Mouse (Mus musculus): ENCODE data around the gene Siah3. TPM values are rescaled to one million over a fixed set of nuclear protein-coding genes. Genes with fewer than 3 reads are reported as not detected.

Gene Siah3
- polyA plus RNA-seq, 1 experiment from 2014 or later, result 6.7 TPM

GRCm38 (mm10) chr14:75505126-75505840, 49.5 kb downstream of the Siah3 start:
- Histone ChIP-seq H3K27ac (peak overlapping the region; percentile 93), H3K4me3 (no peak overlapping the region), H3K27me3 (no peaks in the 10 kb centered on the region), H3K4me2 (peak overlapping the region; percentile 23; the same call in 1 of the 2 replicates), H3K36me3 (ENCODE audit: poor library complexity, severe bottlenecking) (peaks cover 6% of the 10 kb centered on the region; the same call in 1 of the 2 replicates), H3K4me1 (peaks cover 43% of the 10 kb centered on the region), H3K9ac (no peak overlapping the region), H3K9me3 (replicated peaks) (no peaks in the 10 kb centered on the region)
- peak; percentile 94 for ATAC-seq
- 11% methylated on average over 8 of the region's 8 CpGs for WGBS

DNA sequence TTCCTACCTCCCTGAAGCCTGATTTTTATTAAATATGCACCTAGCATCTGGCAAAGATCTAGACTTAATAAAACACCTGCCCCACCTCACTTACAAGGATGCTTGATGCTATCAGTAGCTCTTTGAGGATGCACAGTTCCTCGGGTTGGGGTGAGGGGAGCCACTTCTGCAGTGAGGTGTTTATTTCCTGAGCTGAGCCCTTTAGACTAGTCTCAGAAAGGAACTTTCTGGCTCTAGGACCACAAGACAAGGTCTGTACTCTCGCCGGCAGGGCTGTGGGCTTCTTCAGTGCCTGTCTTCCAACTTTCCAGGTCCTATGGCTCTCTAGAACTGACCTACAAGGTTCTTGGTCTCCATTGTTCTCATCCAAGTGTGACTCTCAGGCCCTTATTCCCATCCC, 50.5 kb downstream of the Siah3 start:
- WGBS, result 87% methylated on average over 3 of the region's 3 CpGs
- Histone ChIP-seq H3K4me2 (no peak overlapping the region), H3K4me3 (no peak overlapping the region), H3K36me3 (ENCODE audit: poor library complexity, severe bottlenecking) (no peaks in the 10 kb centered on the region; the same call in 1 of the 2 replicates), H3K9ac (no peak overlapping the region), H3K4me1 (peaks cover 43% of the 10 kb centered on the region), H3K27me3 (no peaks in the 10 kb centered on the region), H3K9me3 (replicated peaks) (no peaks in the 10 kb centered on the region), H3K27ac (peak overlapping the region; percentile 93)
- ATAC-seq, result no peak

- Histone ChIP-seq H3K27me3 (no peaks in the 10 kb centered on the region), H3K4me1 (peaks cover 30% of the 10 kb centered on the region), H3K9ac (no peak overlapping the region), H3K4me2 (no peak overlapping the region), H3K36me3 (ENCODE audit: poor library complexity, severe bottlenecking) (no peaks in the 10 kb centered on the region; the same call in 1 of the 2 replicates), H3K9me3 (replicated peaks) (no peaks in the 10 kb centered on the region), H3K4me3 (no peak overlapping the region), H3K27ac (no peak overlapping the region)
- 87% methylated on average over 6 of the region's 6 CpGs for WGBS
- ATAC-seq, result no peak
Observed at GRCm38 (mm10) chr14:75510125-75510524, 54.3 kb downstream of the Siah3 start.

GRCm38 (mm10) chr14:75512946-75513345, 57.2 kb downstream of the Siah3 start:
- no peak overlapping the region for H3K4me3 ChIP-seq
- no peaks in the 10 kb centered on the region; the same call in 1 of the 2 replicates for H3K36me3 ChIP-seq (ENCODE audit: poor library complexity, severe bottlenecking)
- no peak overlapping the region for H3K9ac ChIP-seq
- H3K4me1 ChIP-seq, result peaks cover 43% of the 10 kb centered on the region
- 39% methylated on average over 3 of the region's 3 CpGs for WGBS
- H3K27me3 ChIP-seq, result no peaks in the 10 kb centered on the region
- ATAC-seq, result no peak
- no peaks in the 10 kb centered on the region for H3K9me3 ChIP-seq (replicated peaks)
- H3K27ac ChIP-seq, result peak overlapping the region; percentile 31; the same call in 1 of the 2 replicates
- no peak overlapping the region for H3K4me2 ChIP-seq

GRCm38 (mm10) chr14:75516161-75516560, 60.4 kb downstream of the Siah3 start:
- Histone ChIP-seq H3K4me1 (peaks cover 61% of the 10 kb centered on the region), H3K9ac (no peak overlapping the region), H3K36me3 (ENCODE audit: poor library complexity, severe bottlenecking) (no peaks in the 10 kb centered on the region; the same call in 1 of the 2 replicates), H3K4me2 (peak overlapping the region; percentile 22; the same call in 1 of the 2 replicates), H3K9me3 (replicated peaks) (no peaks in the 10 kb centered on the region), H3K27ac (peak overlapping the region; percentile 94), H3K27me3 (no peaks in the 10 kb centered on the region), H3K4me3 (no peak overlapping the region)
- ATAC-seq, result no peak
- WGBS, result 85% methylated on average over 3 of the region's 3 CpGs

DNA sequence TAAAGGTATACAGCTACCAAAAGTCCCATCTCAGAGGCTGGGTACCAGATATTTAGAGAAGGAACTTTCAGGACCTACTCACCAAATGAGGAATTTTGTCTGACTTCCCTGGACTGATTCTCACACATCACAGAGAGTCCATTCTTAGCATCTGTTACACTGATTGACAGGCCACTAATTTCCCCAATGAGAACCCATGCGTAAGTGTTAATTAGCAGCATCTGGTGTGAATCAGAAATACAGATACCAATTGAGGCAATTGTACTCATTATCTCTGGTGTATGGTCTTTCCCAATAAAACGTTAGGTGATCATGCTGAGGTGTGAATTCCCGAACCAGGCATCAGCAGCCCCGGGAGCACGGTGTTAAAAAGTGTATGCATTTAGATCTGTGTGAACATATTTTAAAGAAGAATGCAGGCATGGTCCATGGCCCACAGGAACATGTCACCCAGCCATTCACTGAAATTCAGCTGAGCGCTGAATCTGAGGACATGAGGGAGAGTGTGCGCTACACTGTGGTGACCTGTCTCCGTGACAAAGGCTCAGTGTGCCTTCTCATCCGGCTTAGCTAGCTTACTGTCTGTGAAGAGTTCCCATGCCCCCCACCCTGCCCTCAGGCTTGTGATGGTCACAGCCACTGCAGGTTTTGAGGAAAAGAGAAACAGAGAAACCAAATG, 61.3 kb downstream of the Siah3 start:
- Histone ChIP-seq H3K27ac (peak overlapping the region; percentile 94), H3K4me2 (peak overlapping the region; percentile 22), H3K27me3 (no peaks in the 10 kb centered on the region), H3K4me3 (no peak overlapping the region), H3K36me3 (ENCODE audit: poor library complexity, severe bottlenecking) (no peaks in the 10 kb centered on the region; the same call in 1 of the 2 replicates), H3K4me1 (peaks cover 61% of the 10 kb centered on the region), H3K9me3 (replicated peaks) (no peaks in the 10 kb centered on the region), H3K9ac (no peak overlapping the region)
- WGBS, result 29% methylated on average over 9 of the region's 9 CpGs
- ATAC-seq, result peak; percentile 83

DNA sequence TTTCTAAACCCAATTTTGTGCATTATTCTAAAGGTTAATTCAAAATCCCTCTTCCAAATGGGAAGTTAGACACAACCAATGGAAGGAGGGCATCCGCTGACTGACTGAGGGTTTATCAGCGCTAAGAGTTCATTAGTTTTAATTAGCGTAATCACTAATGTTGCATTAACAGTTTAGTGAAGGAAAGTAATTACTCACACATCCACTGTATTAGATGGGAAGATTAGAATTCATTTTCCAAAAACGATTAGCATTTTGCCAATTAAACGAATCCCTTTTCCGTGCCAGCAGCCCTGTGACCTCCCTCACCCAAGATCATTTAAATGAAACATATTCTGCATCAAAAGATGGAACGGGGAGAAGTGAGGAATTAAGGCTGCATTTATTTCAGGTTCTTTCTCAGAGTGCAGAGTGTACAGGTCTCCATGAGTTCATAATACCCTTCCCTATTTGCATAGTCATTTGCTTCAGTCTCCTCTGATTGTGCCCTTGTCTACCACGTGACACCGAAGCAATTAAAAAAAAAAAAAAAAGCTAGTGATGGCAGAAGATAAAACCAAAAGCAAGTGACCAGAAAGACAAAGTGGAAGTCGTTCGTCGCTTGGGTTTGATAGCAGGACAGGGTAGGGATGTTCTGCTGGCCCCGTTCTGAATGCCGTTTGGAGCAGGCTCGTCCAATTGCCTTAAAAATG, 62.6 kb downstream of the Siah3 start:
- H3K4me3 ChIP-seq, result no peak overlapping the region
- H3K9ac ChIP-seq, result no peak overlapping the region
- H3K36me3 ChIP-seq (ENCODE audit: poor library complexity, severe bottlenecking), result no peaks in the 10 kb centered on the region; the same call in 1 of the 2 replicates
- peaks cover 52% of the 10 kb centered on the region for H3K4me1 ChIP-seq
- 27% methylated on average over 15 of the region's 15 CpGs for WGBS
- no peaks in the 10 kb centered on the region for H3K9me3 ChIP-seq (replicated peaks)
- H3K4me2 ChIP-seq, result peak overlapping the region; percentile 22
- H3K27ac ChIP-seq, result peak overlapping the region; percentile 94
- ATAC-seq, result peak; percentile 81
- H3K27me3 ChIP-seq, result no peaks in the 10 kb centered on the region

DNA sequence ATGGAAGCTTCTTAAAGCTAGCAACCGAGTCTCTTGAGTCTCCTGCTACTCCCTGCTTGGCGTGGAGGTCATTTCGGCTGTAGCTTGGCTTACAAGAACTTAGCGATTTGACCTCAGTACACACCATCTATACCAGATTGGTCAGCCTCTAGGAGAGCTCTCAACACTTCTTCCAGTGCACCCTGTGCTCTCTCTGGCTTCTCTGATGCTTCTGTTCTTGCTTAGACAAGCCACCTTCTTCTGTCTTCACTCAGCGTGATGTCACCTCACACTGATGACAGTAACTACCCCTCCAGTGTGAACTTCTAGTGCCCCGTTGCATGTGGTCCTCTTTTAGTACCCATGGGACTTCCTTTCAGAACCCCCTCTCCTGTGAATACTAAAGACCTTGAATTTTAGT, 63.1 kb downstream of the Siah3 start:
- peaks cover 49% of the 10 kb centered on the region for H3K4me1 ChIP-seq
- ATAC-seq, result no peak
- no peaks in the 10 kb centered on the region; the same call in 1 of the 2 replicates for H3K36me3 ChIP-seq (ENCODE audit: poor library complexity, severe bottlenecking)
- peak overlapping the region; percentile 22; the same call in 1 of the 2 replicates for H3K4me2 ChIP-seq
- no peaks in the 10 kb centered on the region for H3K9me3 ChIP-seq (replicated peaks)
- H3K27ac ChIP-seq, result peak overlapping the region; percentile 94
- H3K27me3 ChIP-seq, result no peaks in the 10 kb centered on the region
- H3K9ac ChIP-seq, result no peak overlapping the region
- H3K4me3 ChIP-seq, result no peak overlapping the region
- 70% methylated on average over 6 of the region's 6 CpGs for WGBS

GRCm38 (mm10) chr14:75519668-75520067, 63.9 kb downstream of the Siah3 start:
- no peaks in the 10 kb centered on the region; the same call in 1 of the 2 replicates for H3K36me3 ChIP-seq (ENCODE audit: poor library complexity, severe bottlenecking)
- WGBS, result 89% methylated on average over 8 of the region's 8 CpGs

DNA sequence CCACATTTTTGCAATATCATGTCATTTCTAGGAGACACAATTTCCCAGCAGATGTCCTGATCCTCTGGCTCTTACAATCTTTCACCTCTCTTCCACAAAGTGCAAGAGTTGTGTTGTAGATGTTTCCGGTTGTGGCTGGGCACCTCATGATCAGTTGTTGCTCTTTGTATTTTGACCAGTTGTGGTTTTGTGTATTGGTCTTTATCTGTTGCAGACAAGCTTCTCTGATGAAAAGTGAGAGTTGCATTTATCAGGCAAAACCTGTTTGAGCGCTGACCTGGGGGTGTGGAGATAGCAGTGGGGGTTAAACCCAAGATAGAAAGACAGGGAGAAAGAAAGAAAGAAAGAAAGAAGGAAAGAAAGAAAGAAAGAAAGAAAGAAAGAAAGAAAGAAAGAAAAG, 68.9 kb downstream of the Siah3 start:
- Histone ChIP-seq H3K4me1 (peaks cover 44% of the 10 kb centered on the region), H3K27ac (no peak overlapping the region), H3K4me2 (no peak overlapping the region), H3K9ac (no peak overlapping the region), H3K4me3 (no peak overlapping the region), H3K9me3 (replicated peaks) (no peaks in the 10 kb centered on the region), H3K36me3 (ENCODE audit: poor library complexity, severe bottlenecking) (peaks cover 21% of the 10 kb centered on the region), H3K27me3 (no peaks in the 10 kb centered on the region)
- ATAC-seq, result no peak
- 92% methylated on average over 2 of the region's 2 CpGs for WGBS

More at GRCm38 (mm10) chr14:75519668-75520067, 63.9 kb downstream of the Siah3 start:
- H3K4me1 ChIP-seq, result peaks cover 48% of the 10 kb centered on the region
- H3K9ac ChIP-seq, result no peak overlapping the region
- H3K27me3 ChIP-seq, result no peaks in the 10 kb centered on the region
- ATAC-seq, result no peak
- H3K9me3 ChIP-seq (replicated peaks), result no peaks in the 10 kb centered on the region
- H3K4me3 ChIP-seq, result no peak overlapping the region
- H3K4me2 ChIP-seq, result no peak overlapping the region
- no peak overlapping the region; the same call in 1 of the 2 replicates for H3K27ac ChIP-seq

GRCm38 (mm10) chr14:75525376-75526145, 69.8 kb downstream of the Siah3 start:
- no peak for ATAC-seq
- WGBS, result 93% methylated on average over 29 of the region's 29 CpGs
- Histone ChIP-seq H3K4me2 (no peak overlapping the region), H3K4me3 (no peak overlapping the region), H3K9me3 (replicated peaks) (no peaks in the 10 kb centered on the region), H3K4me1 (peaks cover 44% of the 10 kb centered on the region), H3K27ac (peak overlapping the region; percentile 48), H3K36me3 (ENCODE audit: poor library complexity, severe bottlenecking) (peaks cover 26% of the 10 kb centered on the region), H3K27me3 (no peaks in the 10 kb centered on the region), H3K9ac (no peak overlapping the region)
